Mouse (Mus musculus): ENCODE data around the gene Dpp6. TPM values are rescaled to one million over a fixed set of nuclear protein-coding genes. Genes with fewer than 3 reads are reported as not detected.

The Dpp6 gene
- polyA plus RNA-seq, 1 experiment from 2014 or later = 0.86 TPM

DNA sequence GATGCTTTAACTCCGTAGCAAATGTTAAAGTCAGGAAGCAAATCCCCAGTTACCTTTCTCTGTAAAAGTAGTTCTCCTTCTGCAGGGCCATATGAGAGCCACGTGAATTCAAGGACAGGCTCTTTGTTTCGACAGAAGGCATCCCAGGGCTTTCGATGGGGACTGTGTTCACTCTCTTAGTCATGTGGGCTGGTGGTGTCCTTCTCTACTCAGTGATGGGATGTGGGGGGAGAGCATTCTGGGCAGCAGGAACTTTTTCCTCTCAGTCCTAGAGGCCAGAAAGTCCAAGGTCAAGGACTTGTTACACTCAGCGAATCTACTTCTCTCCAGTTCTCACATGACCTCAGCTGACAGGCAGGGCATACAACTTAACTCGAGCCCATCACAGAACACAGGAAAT lies 525.3 kb downstream of the Dpp6 start:
- no peak overlapping the region for H3K27ac ChIP-seq (ENCODE audit: low read depth, low read length)
- no peaks in the 10 kb centered on the region for H3K27me3 ChIP-seq (ENCODE audit: control insufficient read depth, insufficient read depth, low read length)
- ATAC-seq (replicated peaks; ENCODE audit: insufficient number of reproducible peaks, low FRiP score, low TSS enrichment) = no peak
- no peaks in the 10 kb centered on the region for H3K36me3 ChIP-seq (ENCODE audit: control insufficient read depth, insufficient read depth, low read length)
- no peak overlapping the region for H3K4me3 ChIP-seq (ENCODE audit: low read depth, low read length)
- H3K9ac ChIP-seq (ENCODE audit: low read depth, low read length) = no peak overlapping the region
- no peaks in the 10 kb centered on the region for H3K4me1 ChIP-seq (ENCODE audit: control insufficient read depth, insufficient read depth, low read length)
- H3K4me2 ChIP-seq = no peak overlapping the region
- 63% methylated on average over 6 of the region's 6 CpGs for WGBS (ENCODE audit: insufficient replicate concordance)
- H3K9me3 ChIP-seq (replicated peaks; ENCODE audit: control insufficient read depth, low read length) = no peaks in the 10 kb centered on the region

DNA sequence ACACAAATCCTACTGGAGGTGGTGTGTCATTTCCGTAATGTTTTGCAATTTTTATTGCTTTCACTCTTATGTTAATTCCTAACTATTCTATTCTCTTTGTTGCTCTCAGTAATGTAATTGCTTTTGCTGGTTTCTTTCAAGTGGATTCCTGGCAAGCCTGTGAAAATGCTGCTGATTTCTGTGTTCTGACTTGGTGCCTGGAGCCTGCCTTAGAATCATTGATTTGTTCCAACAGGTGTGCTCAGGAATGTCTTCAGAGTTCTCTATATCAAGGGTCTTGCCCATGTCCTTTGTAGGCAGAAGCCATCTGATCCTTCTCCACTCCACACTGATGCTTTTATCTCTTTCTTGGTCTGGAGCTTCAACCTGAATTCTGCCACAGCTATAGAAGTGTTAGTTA lies 526.6 kb downstream of the Dpp6 start:
- Histone ChIP-seq H3K27me3 (ENCODE audit: control insufficient read depth, insufficient read depth, low read length) (no peaks in the 10 kb centered on the region), H3K9me3 (replicated peaks; ENCODE audit: control insufficient read depth, low read length) (no peaks in the 10 kb centered on the region), H3K9ac (ENCODE audit: low read depth, low read length) (no peak overlapping the region), H3K4me2 (no peak overlapping the region), H3K4me1 (ENCODE audit: control insufficient read depth, insufficient read depth, low read length) (no peaks in the 10 kb centered on the region), H3K4me3 (ENCODE audit: low read depth, low read length) (no peak overlapping the region), H3K27ac (ENCODE audit: low read depth, low read length) (no peak overlapping the region), H3K36me3 (ENCODE audit: control insufficient read depth, insufficient read depth, low read length) (no peaks in the 10 kb centered on the region)
- no peak for ATAC-seq (replicated peaks; ENCODE audit: insufficient number of reproducible peaks, low FRiP score, low TSS enrichment)
- 80% methylated on average over 1 of the region's 1 CpGs for WGBS (ENCODE audit: insufficient replicate concordance)

DNA sequence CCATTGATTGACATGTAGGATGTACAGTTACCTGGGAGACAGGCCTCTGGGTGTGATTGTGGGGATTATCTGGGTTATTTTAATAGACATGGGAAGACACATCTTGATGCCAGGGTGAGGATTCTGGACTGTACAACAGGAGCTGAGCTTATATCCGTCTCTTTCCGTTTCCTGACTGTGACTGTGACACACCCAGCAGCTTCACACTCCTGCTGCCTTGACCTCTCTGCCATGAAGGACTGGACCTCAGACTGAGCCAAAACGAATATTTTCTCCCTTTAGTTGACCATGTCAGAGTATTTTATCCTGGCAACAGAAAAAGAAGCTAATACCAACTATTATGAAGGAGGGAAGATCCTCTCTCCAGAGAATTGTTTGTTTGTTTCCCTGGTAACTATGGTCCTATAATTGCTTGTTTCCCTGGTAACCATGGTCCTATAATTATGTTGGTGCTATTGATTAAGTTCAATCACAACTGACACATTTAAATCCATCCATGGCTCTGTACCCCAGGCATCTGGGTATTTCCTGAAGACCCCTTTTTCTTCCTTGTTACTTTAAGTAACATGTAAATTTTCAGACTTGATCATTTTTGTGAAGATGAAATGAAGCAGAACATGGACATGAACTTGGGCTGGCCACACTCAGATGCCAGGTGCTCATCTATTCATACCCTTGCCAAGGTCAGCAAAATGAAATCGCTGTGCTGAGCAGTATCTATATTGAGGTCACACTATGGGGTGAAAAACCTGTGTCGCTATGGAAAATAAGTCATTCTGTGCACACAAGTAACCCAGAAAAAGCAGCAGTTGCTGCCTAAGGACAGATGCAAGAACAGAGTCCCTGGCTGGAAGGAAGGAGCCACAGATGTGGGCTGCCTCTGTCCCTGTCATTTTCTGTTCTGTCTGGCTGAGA lies 531.4 kb downstream of the Dpp6 start:
- no peaks in the 10 kb centered on the region for H3K4me1 ChIP-seq (ENCODE audit: control insufficient read depth, insufficient read depth, low read length)
- H3K27ac ChIP-seq (ENCODE audit: low read depth, low read length) = no peak overlapping the region
- no peak overlapping the region for H3K4me2 ChIP-seq
- no peak overlapping the region for H3K4me3 ChIP-seq (ENCODE audit: low read depth, low read length)
- H3K27me3 ChIP-seq (ENCODE audit: control insufficient read depth, insufficient read depth, low read length) = no peaks in the 10 kb centered on the region
- H3K36me3 ChIP-seq (ENCODE audit: control insufficient read depth, insufficient read depth, low read length) = no peaks in the 10 kb centered on the region
- no peaks in the 10 kb centered on the region for H3K9me3 ChIP-seq (replicated peaks; ENCODE audit: control insufficient read depth, low read length)
- H3K9ac ChIP-seq (ENCODE audit: low read depth, low read length) = no peak overlapping the region
- 69% methylated on average over 5 of the region's 5 CpGs for WGBS (ENCODE audit: insufficient replicate concordance)
- ATAC-seq (replicated peaks; ENCODE audit: insufficient number of reproducible peaks, low FRiP score, low TSS enrichment) = no peak

DNA sequence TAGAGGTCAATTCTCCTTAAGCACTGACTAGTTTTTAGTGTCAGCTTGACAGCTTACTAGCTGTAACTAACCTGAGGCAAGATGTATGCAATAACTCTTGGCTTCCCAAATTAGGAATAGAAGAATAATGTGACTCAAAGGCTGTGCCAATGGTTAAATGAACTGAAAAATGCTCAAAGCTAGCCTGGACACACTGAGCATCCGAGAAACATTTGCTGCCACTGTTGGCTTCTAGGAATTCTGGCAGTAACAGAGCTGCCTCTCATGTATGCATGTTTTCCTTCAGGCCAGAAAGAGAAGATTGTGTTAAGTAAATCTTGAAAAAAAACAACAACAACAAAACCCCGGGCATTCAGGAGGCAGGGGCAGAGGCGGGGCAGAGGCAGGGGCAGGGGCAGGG lies 540.6 kb downstream of the Dpp6 start:
- H3K4me1 ChIP-seq (ENCODE audit: control insufficient read depth, insufficient read depth, low read length) = no peaks in the 10 kb centered on the region
- H3K4me3 ChIP-seq (ENCODE audit: low read depth, low read length) = no peak overlapping the region
- H3K36me3 ChIP-seq (ENCODE audit: control insufficient read depth, insufficient read depth, low read length) = no peaks in the 10 kb centered on the region
- no peaks in the 10 kb centered on the region for H3K27me3 ChIP-seq (ENCODE audit: control insufficient read depth, insufficient read depth, low read length)
- H3K27ac ChIP-seq (ENCODE audit: low read depth, low read length) = no peak overlapping the region
- no peak overlapping the region for H3K9ac ChIP-seq (ENCODE audit: low read depth, low read length)
- no peaks in the 10 kb centered on the region for H3K9me3 ChIP-seq (replicated peaks; ENCODE audit: control insufficient read depth, low read length)
- WGBS (ENCODE audit: insufficient replicate concordance) = 68% methylated on average over 3 of the region's 3 CpGs
- no peak overlapping the region for H3K4me2 ChIP-seq
- ATAC-seq (replicated peaks; ENCODE audit: insufficient number of reproducible peaks, low FRiP score, low TSS enrichment) = no peak

DNA sequence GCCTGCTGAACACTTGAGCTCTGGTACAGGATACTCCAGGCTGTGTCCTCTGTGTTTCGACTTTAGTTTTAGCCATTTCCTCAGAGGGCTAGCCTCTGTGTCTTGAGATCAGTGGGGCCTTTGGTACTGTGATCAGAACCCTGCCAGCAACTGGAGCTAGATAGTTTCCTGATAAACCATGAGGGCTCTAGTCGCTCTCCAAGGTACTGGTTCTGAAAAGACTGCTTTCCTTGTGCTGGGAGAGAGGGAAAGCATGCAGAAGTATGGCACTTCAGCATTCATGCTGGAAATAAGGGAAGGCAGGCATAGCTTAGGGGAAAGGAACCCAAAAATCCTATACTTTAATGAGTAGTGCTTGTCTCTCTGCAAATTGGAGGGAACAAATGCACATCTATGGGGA lies 548.9 kb downstream of the Dpp6 start:
- ATAC-seq (replicated peaks; ENCODE audit: insufficient number of reproducible peaks, low FRiP score, low TSS enrichment) = no peak
- Histone ChIP-seq H3K36me3 (ENCODE audit: control insufficient read depth, insufficient read depth, low read length) (no peaks in the 10 kb centered on the region), H3K4me3 (ENCODE audit: low read depth, low read length) (no peak overlapping the region), H3K27me3 (ENCODE audit: control insufficient read depth, insufficient read depth, low read length) (no peaks in the 10 kb centered on the region), H3K9ac (ENCODE audit: low read depth, low read length) (no peak overlapping the region), H3K27ac (ENCODE audit: low read depth, low read length) (no peak overlapping the region), H3K4me2 (no peak overlapping the region), H3K9me3 (replicated peaks; ENCODE audit: control insufficient read depth, low read length) (no peaks in the 10 kb centered on the region), H3K4me1 (ENCODE audit: control insufficient read depth, insufficient read depth, low read length) (no peaks in the 10 kb centered on the region)
- 68% methylated on average over 2 of the region's 2 CpGs for WGBS (ENCODE audit: insufficient replicate concordance)

DNA sequence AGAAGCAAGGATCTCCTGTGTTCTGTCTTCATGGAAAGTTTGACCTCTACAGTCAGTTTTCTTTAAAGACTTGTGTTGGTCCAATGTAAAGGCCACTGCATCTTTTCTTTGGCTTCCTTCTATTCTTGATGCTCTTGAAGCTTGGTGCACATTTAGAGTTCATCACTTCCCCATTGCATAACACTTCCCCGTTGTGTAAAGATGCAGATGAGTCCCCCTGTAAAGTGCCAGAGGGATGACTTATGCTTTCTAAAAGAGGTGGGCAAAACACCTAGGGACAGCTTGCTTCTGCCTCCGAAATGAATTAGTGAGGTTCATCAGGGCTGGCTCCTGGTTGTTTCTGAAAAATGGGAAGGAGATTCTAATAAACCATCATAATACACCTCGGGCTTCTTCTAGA lies 553.8 kb downstream of the Dpp6 start:
- no peak overlapping the region for H3K9ac ChIP-seq (ENCODE audit: low read depth, low read length)
- no peak overlapping the region for H3K4me2 ChIP-seq

DNA sequence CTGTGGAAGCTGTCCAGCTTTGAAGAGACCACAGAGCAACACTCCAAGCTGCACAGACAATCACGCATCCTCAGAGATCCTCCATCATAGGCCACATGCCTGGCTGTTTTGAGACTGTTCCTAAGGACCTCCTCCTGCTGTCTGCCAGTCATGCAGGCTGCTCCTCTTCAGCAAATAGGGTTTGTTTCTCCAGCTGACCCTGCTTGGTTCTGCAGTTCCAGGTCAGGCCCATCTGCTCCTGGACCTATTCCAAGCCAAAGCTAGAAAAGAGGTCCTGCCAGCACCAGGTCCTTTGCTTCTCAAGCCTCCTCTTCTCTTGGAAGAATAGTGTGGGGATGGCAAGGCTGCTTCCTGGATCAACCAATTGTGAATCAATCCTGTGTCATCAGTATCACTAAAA lies 556.9 kb downstream of the Dpp6 start:
- Histone ChIP-seq H3K27me3 (ENCODE audit: control insufficient read depth, insufficient read depth, low read length) (no peaks in the 10 kb centered on the region), H3K4me3 (ENCODE audit: low read depth, low read length) (no peak overlapping the region), H3K9ac (ENCODE audit: low read depth, low read length) (no peak overlapping the region), H3K27ac (ENCODE audit: low read depth, low read length) (no peak overlapping the region), H3K9me3 (replicated peaks; ENCODE audit: control insufficient read depth, low read length) (no peaks in the 10 kb centered on the region), H3K4me2 (no peak overlapping the region), H3K36me3 (ENCODE audit: control insufficient read depth, insufficient read depth, low read length) (no peaks in the 10 kb centered on the region), H3K4me1 (ENCODE audit: control insufficient read depth, insufficient read depth, low read length) (no peaks in the 10 kb centered on the region)
- no peak for ATAC-seq (replicated peaks; ENCODE audit: insufficient number of reproducible peaks, low FRiP score, low TSS enrichment)
- WGBS (ENCODE audit: insufficient replicate concordance) = 93% methylated on average over 1 of the region's 1 CpGs

More for the DNA sequence above, 553.8 kb downstream of the Dpp6 start:
- Histone ChIP-seq H3K36me3 (ENCODE audit: control insufficient read depth, insufficient read depth, low read length) (no peaks in the 10 kb centered on the region), H3K4me3 (ENCODE audit: low read depth, low read length) (no peak overlapping the region), H3K9me3 (replicated peaks; ENCODE audit: control insufficient read depth, low read length) (no peaks in the 10 kb centered on the region), H3K27me3 (ENCODE audit: control insufficient read depth, insufficient read depth, low read length) (no peaks in the 10 kb centered on the region), H3K4me1 (ENCODE audit: control insufficient read depth, insufficient read depth, low read length) (no peaks in the 10 kb centered on the region), H3K27ac (ENCODE audit: low read depth, low read length) (no peak overlapping the region)
- WGBS (ENCODE audit: insufficient replicate concordance) = 69% methylated on average over 3 of the region's 3 CpGs
- ATAC-seq (replicated peaks; ENCODE audit: insufficient number of reproducible peaks, low FRiP score, low TSS enrichment) = no peak

DNA sequence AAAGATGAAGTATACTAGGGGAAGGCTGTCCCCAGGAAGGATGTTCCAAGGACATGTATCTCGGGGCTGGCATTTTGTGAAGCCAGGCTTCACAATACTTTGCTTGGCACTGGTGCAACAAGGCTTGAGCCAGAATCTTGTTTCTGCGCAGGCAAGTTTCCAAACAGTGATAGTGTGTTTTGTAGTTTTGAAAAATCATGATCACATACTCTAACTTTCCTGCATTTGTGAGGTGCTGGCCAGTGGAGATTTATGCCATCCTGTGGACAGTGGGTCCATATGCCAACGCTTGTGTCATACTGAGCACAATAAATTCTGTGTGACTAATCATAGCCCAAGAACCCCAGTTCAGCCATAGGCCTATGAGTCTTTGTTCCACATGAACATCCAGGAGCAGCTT lies 558.8 kb downstream of the Dpp6 start:
- Histone ChIP-seq H3K9ac (ENCODE audit: low read depth, low read length) (no peak overlapping the region), H3K4me3 (ENCODE audit: low read depth, low read length) (no peak overlapping the region), H3K4me2 (no peak overlapping the region), H3K4me1 (ENCODE audit: control insufficient read depth, insufficient read depth, low read length) (no peaks in the 10 kb centered on the region), H3K27me3 (ENCODE audit: control insufficient read depth, insufficient read depth, low read length) (no peaks in the 10 kb centered on the region), H3K36me3 (ENCODE audit: control insufficient read depth, insufficient read depth, low read length) (no peaks in the 10 kb centered on the region), H3K9me3 (replicated peaks; ENCODE audit: control insufficient read depth, low read length) (no peaks in the 10 kb centered on the region), H3K27ac (ENCODE audit: low read depth, low read length) (no peak overlapping the region)
- ATAC-seq (replicated peaks; ENCODE audit: insufficient number of reproducible peaks, low FRiP score, low TSS enrichment) = no peak
- WGBS (ENCODE audit: insufficient replicate concordance) = 82% methylated on average over 3 of the region's 3 CpGs

Measured in heart, embryonic 11.5 days (tissue).